Mouse (Mus musculus) midbrain, embryonic 13.5 days (tissue): Measurements from ENCODE around the gene A730061H03Rik. TPM values are rescaled to one million over a fixed set of nuclear protein-coding genes. Genes with fewer than 3 reads are reported as not detected.

ENCODE experiments used
- ATAC-seq: fragments of 200-750 bp; cut with Nextera tagmentation; 2 replicates; pipeline ENCODE4 v1.8.0; 2017; ENCODE audit warnings: mild to moderate bottlenecking, moderate TSS enrichment, moderate library complexity
- H3K27ac ChIP-seq: fragments of 300-500 bp; sonication (generic); 2 replicates; pipeline ENCODE4 v1.5.1; 2015; ENCODE audit warnings: inconsistent platforms, mild to moderate bottlenecking, moderate library complexity
- H3K27me3 ChIP-seq: fragments of 300-500 bp; sonication (generic); 2 replicates; pipeline ENCODE4 v1.6.1; 2015; ENCODE audit warnings: mild to moderate bottlenecking, inconsistent platforms
- H3K36me3 ChIP-seq: fragments of 300-500 bp; sonication (generic); 2 replicates; pipeline ENCODE4 v1.6.1; 2015; ENCODE audit warnings: mild to moderate bottlenecking, inconsistent platforms
- H3K4me1 ChIP-seq: fragments of 300-500 bp; sonication (generic); replicated peaks from 2 replicates; pipeline ENCODE4 v1.6.1; 2015; ENCODE audit warnings: inconsistent platforms
- H3K4me2 ChIP-seq: fragments of 300-500 bp; sonication (generic); replicated peaks from 2 replicates; pipeline ENCODE4 v1.6.1; 2015; ENCODE audit warnings: moderate library complexity, mild to moderate bottlenecking, inconsistent platforms
- H3K4me3 ChIP-seq: fragments of 300-500 bp; sonication (generic); replicated peaks from 2 replicates; pipeline ENCODE4 v1.5.1; 2015; ENCODE audit warnings: mild to moderate bottlenecking, inconsistent platforms
- H3K9ac ChIP-seq: fragments of 300-500 bp; sonication (generic); replicated peaks from 2 replicates; pipeline ENCODE4 v1.6.1; 2015; ENCODE audit warnings: mild to moderate bottlenecking, inconsistent platforms
- H3K9me3 ChIP-seq: fragments of 300-500 bp; sonication (generic); 2 replicates; pipeline ENCODE4 v1.6.1; 2016; ENCODE audit warnings: mild to moderate bottlenecking, inconsistent platforms
- WGBS: fragments of 180-500 bp; shearing (Covaris S2); methylation state at CpG from one replicate; pipeline ENCODE4 v1.1.7; 2015; 5-methylcytosine and 5-hydroxymethylcytosine counted together
- polyA plus RNA-seq: library from polyadenylated mRNA; unstranded; fragments of >200 nt; fragmentation: Nextera tagmentation; extraction: Ambion mirVana; gene quantifications from 2 replicates; pipeline ENCODE4 v1.2.1, GENCODE M21; 2015

A730061H03Rik gene
- polyA plus RNA-seq, 1 experiment from 2014 or later: 0.43 TPM

- peak within 1 kb of the TSS; percentile 95 for H3K4me3 ChIP-seq
- H3K27me3 ChIP-seq: no peaks in the 10 kb centered on the region
- peak; percentile 96 for ATAC-seq
- H3K4me2 ChIP-seq: peak within 1 kb of the TSS; percentile 99
- H3K27ac ChIP-seq: peak within 1 kb of the TSS; percentile 97
- no peaks in the 10 kb centered on the region for H3K9me3 ChIP-seq
- peaks cover 34% of the 10 kb centered on the region for H3K36me3 ChIP-seq
- WGBS: under 1% methylated on average over 22 of the region's 22 CpGs
- H3K4me1 ChIP-seq: peaks cover 36% of the 10 kb centered on the region
- peak within 1 kb of the TSS; percentile 95 for H3K9ac ChIP-seq
These were observed 30.6 kb upstream of the A730061H03Rik start, which contains the start of gene Psme2 for GRCm38 (mm10) chr14:55590748-55591330. TSS of gene Psme2 (minus strand) at chr14:55591113.

- no peak for ATAC-seq
- H3K9ac ChIP-seq: peak overlapping the region; percentile 95
- peak overlapping the region; percentile 95 for H3K4me3 ChIP-seq
- peaks cover 40% of the 10 kb centered on the region for H3K4me1 ChIP-seq
- whole genome bisulfite sequencing: 89% methylated on average over 11 of the region's 11 CpGs
- H3K36me3 ChIP-seq: peaks cover 25% of the 10 kb centered on the region
- no peaks in the 10 kb centered on the region for H3K27me3 ChIP-seq
- H3K27ac ChIP-seq: no peak overlapping the region
- H3K9me3 ChIP-seq: no peaks in the 10 kb centered on the region
- peak overlapping the region; percentile 99 for H3K4me2 ChIP-seq
These were observed 29.7 kb upstream of the A730061H03Rik start for GRCm38 (mm10) chr14:55589771-55590448.

- ATAC-seq: no peak
- Histone ChIP-seq H3K4me1 (peaks cover 47% of the 10 kb centered on the region), H3K4me2 (no peak overlapping the region), H3K4me3 (no peak overlapping the region), H3K9ac (no peak overlapping the region), H3K36me3 (peaks cover 18% of the 10 kb centered on the region), H3K27me3 (no peaks in the 10 kb centered on the region), H3K27ac (no peak overlapping the region), H3K9me3 (no peaks in the 10 kb centered on the region)
- 93% methylated on average over 5 of the region's 5 CpGs for WGBS
These were observed 29.1 kb upstream of the A730061H03Rik start for GRCm38 (mm10) chr14:55589271-55589670.

GRCm38 (mm10) chr14:55586149-55586548 is 25.9 kb upstream of the A730061H03Rik start:
- no peak overlapping the region for H3K4me3 ChIP-seq
- H3K27ac ChIP-seq: no peak overlapping the region
- peaks cover 26% of the 10 kb centered on the region for H3K4me1 ChIP-seq
- ATAC-seq: no peak
- H3K4me2 ChIP-seq: no peak overlapping the region
- no peaks in the 10 kb centered on the region for H3K27me3 ChIP-seq
- H3K9ac ChIP-seq: no peak overlapping the region
- WGBS: 90% methylated on average over 2 of the region's 2 CpGs
- peaks cover 19% of the 10 kb centered on the region for H3K36me3 ChIP-seq
- no peaks in the 10 kb centered on the region for H3K9me3 ChIP-seq

- peaks cover 25% of the 10 kb centered on the region for H3K4me1 ChIP-seq
- no peak overlapping the region for H3K4me3 ChIP-seq
- H3K27ac ChIP-seq: no peak overlapping the region
- WGBS: 65% methylated on average over 6 of the region's 6 CpGs
- no peak overlapping the region for H3K4me2 ChIP-seq
- no peaks in the 10 kb centered on the region for H3K9me3 ChIP-seq
- ATAC-seq: no peak
- H3K36me3 ChIP-seq: peaks cover 25% of the 10 kb centered on the region
- H3K9ac ChIP-seq: no peak overlapping the region
- no peaks in the 10 kb centered on the region for H3K27me3 ChIP-seq
These were observed 25.4 kb upstream of the A730061H03Rik start for GRCm38 (mm10) chr14:55585566-55585960.

- H3K4me1 ChIP-seq: peaks cover 20% of the 10 kb centered on the region
- peak; percentile 72 for ATAC-seq
- H3K4me2 ChIP-seq: peak within 1 kb of the TSS; percentile 65
- peak within 1 kb of the TSS; percentile 72 for H3K9ac ChIP-seq
- WGBS: 3% methylated on average over 43 of the region's 43 CpGs
- H3K9me3 ChIP-seq: no peaks in the 10 kb centered on the region
- H3K27me3 ChIP-seq: no peaks in the 10 kb centered on the region
- H3K36me3 ChIP-seq: peaks cover 31% of the 10 kb centered on the region
- H3K27ac ChIP-seq: no peak within 1 kb of the TSS
- H3K4me3 ChIP-seq: peak within 1 kb of the TSS; percentile 47
These were observed 24.7 kb upstream of the A730061H03Rik start, which contains the start of gene Emc9 for GRCm38 (mm10) chr14:55584702-55585565. TSS of gene Emc9 (minus strand) at chr14:55585302.

- Histone ChIP-seq H3K4me1 (peaks cover 20% of the 10 kb centered on the region), H3K36me3 (peaks cover 34% of the 10 kb centered on the region), H3K27me3 (no peaks in the 10 kb centered on the region), H3K4me3 (peak overlapping the region; percentile 47), H3K9me3 (no peaks in the 10 kb centered on the region), H3K27ac (no peak overlapping the region), H3K4me2 (peak overlapping the region; percentile 65), H3K9ac (peak overlapping the region; percentile 72; the same call in 1 of the 2 replicates)
- 38% methylated on average over 5 of the region's 5 CpGs for WGBS
- ATAC-seq: no peak
These were observed 24.1 kb upstream of the A730061H03Rik start for GRCm38 (mm10) chr14:55584303-55584701.

GRCm38 (mm10) chr14:55581981-55582681 is 21.9 kb upstream of the A730061H03Rik start:
- WGBS: 67% methylated on average over 9 of the region's 9 CpGs

GRCm38 (mm10) chr14:55580731-55581130 is 20.5 kb upstream of the A730061H03Rik start:
- peaks cover 32% of the 10 kb centered on the region for H3K4me1 ChIP-seq
- H3K27me3 ChIP-seq: no peaks in the 10 kb centered on the region
- H3K9ac ChIP-seq: no peak overlapping the region
- H3K4me3 ChIP-seq: no peak overlapping the region
- peaks cover 21% of the 10 kb centered on the region for H3K36me3 ChIP-seq
- H3K4me2 ChIP-seq: no peak overlapping the region
- 95% methylated on average over 16 of the region's 16 CpGs for WGBS
- H3K9me3 ChIP-seq: no peaks in the 10 kb centered on the region
- H3K27ac ChIP-seq: no peak overlapping the region
- ATAC-seq: no peak

More at GRCm38 (mm10) chr14:55581981-55582681, 21.9 kb upstream of the A730061H03Rik start:
- Histone ChIP-seq H3K9ac (no peak overlapping the region), H3K9me3 (no peaks in the 10 kb centered on the region), H3K27ac (no peak overlapping the region), H3K4me3 (no peak overlapping the region), H3K36me3 (peaks cover 24% of the 10 kb centered on the region), H3K4me2 (no peak overlapping the region), H3K27me3 (no peaks in the 10 kb centered on the region), H3K4me1 (peaks cover 32% of the 10 kb centered on the region)
- ATAC-seq: no peak

GRCm38 (mm10) chr14:55579511-55580496 is 19.6 kb upstream of the A730061H03Rik start:
- H3K36me3 ChIP-seq: peaks cover 21% of the 10 kb centered on the region
- no peak overlapping the region for H3K27ac ChIP-seq
- no peaks in the 10 kb centered on the region for H3K27me3 ChIP-seq
- H3K9ac ChIP-seq: no peak overlapping the region
- no peak overlapping the region for H3K4me3 ChIP-seq
- 83% methylated on average over 23 of the region's 23 CpGs for WGBS
- H3K4me1 ChIP-seq: peaks cover 26% of the 10 kb centered on the region
- 0 out of 2 replicates have a peak overlapping the region, but pooled peaks have one; percentile 88 for H3K4me2 ChIP-seq
- no peak for ATAC-seq
- H3K9me3 ChIP-seq: no peaks in the 10 kb centered on the region
